Mouse (Mus musculus) cortical plate, adult 2 months (tissue): ENCODE results near the gene Sept1.

Experiments
- CTCF ChIP-seq: fragments of 200-500 bp; IDR thresholded peaks from 2 replicates; pipeline ENCODE4 v1.5.1; 2011; ENCODE audit warnings: mild to moderate bottlenecking, control low read depth, low read length; ENCODE audit not compliant: insufficient read depth; ENCODE audit errors: extremely low read depth
- POLR2A ChIP-seq: fragments of 200-500 bp; IDR thresholded peaks from 2 replicates; pipeline ENCODE4 v1.6.1; 2011; ENCODE audit warnings: mild to moderate bottlenecking, low read length, control low read depth; ENCODE audit not compliant: insufficient read depth; ENCODE audit errors: extremely low read depth

- TF ChIP-seq CTCF (no peak), POLR2A (no peak)
Observed at GRCm38 (mm10) chr7:127273118-127273923, 40.4 kb upstream of the Sept1 start.
